Mouse (Mus musculus) MEL (cell line): ENCODE measurements around the gene Ncor1. TPM values are rescaled to one million over a fixed set of nuclear protein-coding genes. Genes with fewer than 3 reads are reported as not detected.

ENCODE experiments used
- DNase-seq: peaks from one replicate; pipeline ENCODE4 v3.0.0; 2011; ENCODE audit warnings: low read depth, low spot score
- H3K27ac ChIP-seq: 2 replicates; pipeline ENCODE4 v1.5.1; 2012; ENCODE audit warnings: low read depth, mild to moderate bottlenecking, control low read depth, low read length, moderate library complexity; ENCODE audit not compliant: control insufficient read depth
- H3K27me3 ChIP-seq, 2 experiments: fragments of 150-350 bp in 1 of 2; sonication (generic) in 1 of 2; 2 replicates each; pipeline ENCODE4 v1.6.1; 2012; ENCODE audit warnings: low read length in 2 of 2, mild to moderate bottlenecking in 2 of 2, improper control_type of control experiment in 1 of 2, moderate library complexity in 1 of 2; ENCODE audit not compliant: insufficient read depth in 2 of 2, control insufficient read depth in 1 of 2
- H3K36me3 ChIP-seq, 2 experiments: 2 replicates each; pipeline ENCODE4 v1.6.1; 2012 to 2014; ENCODE audit warnings: low read length in 2 of 2, improper control_type of control experiment in 1 of 2, inconsistent platforms in 1 of 2, mild to moderate bottlenecking in 1 of 2; ENCODE audit not compliant: insufficient read depth in 2 of 2, control insufficient read depth in 1 of 2
- H3K4me1 ChIP-seq, 2 experiments: fragments of 150-350 bp in 1 of 2; sonication (generic) in 1 of 2; 2 replicates each; pipeline ENCODE4 v1.6.1; 2012; ENCODE audit warnings: low read length in 2 of 2, improper control_type of control experiment in 1 of 2, mild to moderate bottlenecking in 1 of 2; ENCODE audit not compliant: insufficient read depth in 2 of 2, control insufficient read depth in 1 of 2
- H3K4me3 ChIP-seq, 2 experiments: fragments of 150-350 bp in 1 of 2; sonication (generic) in 1 of 2; 2 replicates each; pipeline ENCODE4 v1.5.1; 2012; ENCODE audit warnings: low read depth in 2 of 2, low read length in 2 of 2, mild to moderate bottlenecking in 2 of 2, moderate library complexity in 2 of 2, control low read depth in 1 of 2, improper control_type of control experiment in 1 of 2; ENCODE audit not compliant: control insufficient read depth in 1 of 2, insufficient read depth in 1 of 2
- H3K79me2 ChIP-seq: 2 replicates; pipeline ENCODE4 v1.6.1; 2012; ENCODE audit warnings: mild to moderate bottlenecking, low read length, moderate library complexity; ENCODE audit not compliant: control insufficient read depth, poor library complexity, insufficient read depth
- H3K9ac ChIP-seq: 2 replicates; pipeline ENCODE4 v1.6.1; 2012; ENCODE audit warnings: low read depth, mild to moderate bottlenecking, control low read depth, low read length, moderate library complexity; ENCODE audit not compliant: control insufficient read depth, poor library complexity, severe bottlenecking
- H3K9me3 ChIP-seq: fragments of 150-350 bp; sonication (generic); replicated peaks from 2 replicates; pipeline ENCODE4 v1.6.1; 2012; ENCODE audit warnings: mild to moderate bottlenecking, low read length, improper control_type of control experiment, moderate library complexity; ENCODE audit not compliant: insufficient read depth
- CHD1 ChIP-seq: IDR thresholded peaks from 2 replicates; pipeline ENCODE4 v1.6.1; 2012; ENCODE audit warnings: low read depth, mild to moderate bottlenecking, inconsistent platforms, low read length, improper control_type of control experiment
- ETS1 ChIP-seq: IDR thresholded peaks from 2 replicates; pipeline ENCODE4 v1.6.1; 2012; ENCODE audit warnings: low read depth, mild to moderate bottlenecking, inconsistent platforms, low read length, improper control_type of control experiment, moderate library complexity
- GABPA ChIP-seq: IDR thresholded peaks from 2 replicates; pipeline ENCODE4 v1.6.1; 2012; ENCODE audit warnings: low read depth, mild to moderate bottlenecking, inconsistent platforms, low read length, improper control_type of control experiment, moderate library complexity
- HCFC1 ChIP-seq: IDR thresholded peaks from 2 replicates; pipeline ENCODE4 v1.6.1; 2012; ENCODE audit warnings: low read depth, mild to moderate bottlenecking, inconsistent platforms, low read length, improper control_type of control experiment, moderate library complexity
- MEF2A ChIP-seq: IDR thresholded peaks from 2 replicates; pipeline ENCODE4 v1.6.1; 2014; ENCODE audit warnings: low read depth, mild to moderate bottlenecking, inconsistent platforms, low read length, improper control_type of control experiment; ENCODE audit not compliant: poor library complexity, insufficient replicate concordance, severe bottlenecking; ENCODE audit errors: extremely low read depth
- MXI1 ChIP-seq: IDR thresholded peaks from 2 replicates; pipeline ENCODE4 v1.6.1; 2011; ENCODE audit warnings: mild to moderate bottlenecking, low read depth, low read length, improper control_type of control experiment
- NELFE ChIP-seq: IDR thresholded peaks from 2 replicates; pipeline ENCODE4 v1.6.1; 2011; ENCODE audit warnings: low read depth, low read length, improper control_type of control experiment
- NRF1 ChIP-seq: IDR thresholded peaks from 2 replicates; pipeline ENCODE4 v1.6.1; 2014; ENCODE audit warnings: low read depth, mild to moderate bottlenecking, inconsistent platforms, low read length, improper control_type of control experiment, moderate library complexity; ENCODE audit not compliant: poor library complexity, insufficient read depth, severe bottlenecking
- POLR2A ChIP-seq, 2 experiments: IDR thresholded peaks; 2 replicates each; pipeline ENCODE4 v1.6.1; 2011 to 2012; ENCODE audit warnings: low read length in 2 of 2, mild to moderate bottlenecking in 2 of 2, control low read depth in 1 of 2, improper control_type of control experiment in 1 of 2, low read depth in 1 of 2, moderate library complexity in 1 of 2; ENCODE audit not compliant: control insufficient read depth in 1 of 2, insufficient read depth in 1 of 2, poor library complexity in 1 of 2
- POLR2AphosphoS2 ChIP-seq: IDR thresholded peaks from 2 replicates; pipeline ENCODE4 v1.6.1; 2011; ENCODE audit warnings: low read length, improper control_type of control experiment
- POLR2AphosphoS5 ChIP-seq: IDR thresholded peaks from 2 replicates; pipeline ENCODE4 v1.6.1; 2012; ENCODE audit warnings: low read depth, borderline replicate concordance, mild to moderate bottlenecking, inconsistent platforms, low read length, moderate library complexity, mixed read lengths
- SIN3A ChIP-seq: IDR thresholded peaks from 2 replicates; pipeline ENCODE4 v1.6.1; 2012; ENCODE audit warnings: low read length, improper control_type of control experiment, inconsistent platforms
- UBTF ChIP-seq: IDR thresholded peaks from 2 replicates; pipeline ENCODE4 v1.6.1; 2012; ENCODE audit warnings: low read depth, mild to moderate bottlenecking, inconsistent platforms, low read length, improper control_type of control experiment, moderate library complexity, borderline replicate concordance; ENCODE audit not compliant: insufficient read depth
- ZKSCAN1 ChIP-seq: IDR thresholded peaks from 2 replicates; pipeline ENCODE4 v1.6.1; 2012; ENCODE audit warnings: low read depth, mild to moderate bottlenecking, inconsistent platforms, low read length, improper control_type of control experiment, moderate library complexity
- ZMIZ1 ChIP-seq: IDR thresholded peaks from 2 replicates; pipeline ENCODE4 v1.6.1; 2012; ENCODE audit warnings: low read depth, mild to moderate bottlenecking, inconsistent platforms, low read length, improper control_type of control experiment, moderate library complexity
- polyA plus RNA-seq, 2 experiments: library from polyadenylated mRNA; stranded (reverse) in 1 of 2; unstranded in 1 of 2; fragments of >175 nt in 1 of 2; fragments of >200 nt in 1 of 2; gene quantifications; 2 replicates each; pipeline versions ENCODE4 v1.2.1 to v1.2.4; 2012; ENCODE audit warnings: low replicate concordance in 2 of 2, low read depth in 1 of 2; ENCODE audit not compliant: insufficient read length in 2 of 2, insufficient read depth in 1 of 2, missing spikeins in 1 of 2
- total RNA-seq: library from RNA; depleted of rRNA; stranded (reverse); fragments of 300-350 nt; gene quantifications from 2 replicates; pipeline ENCODE4 v1.2.3, GENCODE M21; 2012

The Ncor1 gene
- total and polyA plus RNA-seq, 3 experiments, result 71.8 to 250 (median 188) TPM

DNA sequence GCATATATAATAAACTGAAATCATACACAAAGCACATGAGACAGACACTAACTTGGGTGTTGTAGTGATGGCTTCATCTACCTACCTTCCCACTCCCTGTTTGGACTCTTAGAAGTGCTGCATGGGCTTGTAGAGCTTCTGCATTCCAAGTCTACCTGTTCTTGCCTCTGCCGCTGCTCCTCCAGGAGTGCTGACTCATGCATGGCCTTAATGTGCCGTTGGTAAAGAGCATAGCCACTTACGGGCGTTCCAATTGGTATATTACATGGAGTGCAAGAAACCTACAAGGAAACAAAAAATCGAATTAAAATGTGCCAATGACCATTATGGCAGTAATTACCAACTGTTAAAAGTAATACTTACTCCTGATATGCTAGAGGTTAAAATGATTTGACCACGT is 91.5 kb downstream of the Ncor1 start:
- Histone ChIP-seq H3K4me1 (no peaks in the 10 kb centered on the region), H3K79me2 (no peaks in the 10 kb centered on the region)
- TF ChIP-seq ZKSCAN1 (no peak), POLR2AphosphoS5 (no peak), MXI1 (no peak), MEF2A (no peak), CHD1 (no peak)

GRCm38 (mm10) chr11:62355216-62355615 is 103.1 kb downstream of the Ncor1 start:
- H3K4me3 ChIP-seq, result no peak overlapping the region
- peaks cover 0 to 59% of the 10 kb centered on the region in 2 experiments; a peak in 2 of 4 replicates for H3K36me3 ChIP-seq
- no peaks in the 10 kb centered on the region for H3K79me2 ChIP-seq
- H3K4me1 ChIP-seq, result no peaks in the 10 kb centered on the region
- no peak overlapping the region for H3K27ac ChIP-seq
- no peak for DNase-seq
- H3K9ac ChIP-seq, result no peak overlapping the region
- TF ChIP-seq ZKSCAN1 (no peak), POLR2AphosphoS2 (no peak), NRF1 (no peak), ZMIZ1 (no peak), ETS1 (no peak), UBTF (no peak), SIN3A (no peak), GABPA (no peak), HCFC1 (no peak)
- H3K27me3 ChIP-seq, result no peaks in the 10 kb centered on the region
- H3K9me3 ChIP-seq, result no peaks in the 10 kb centered on the region

More for the DNA sequence above, 91.5 kb downstream of the Ncor1 start:
- Histone ChIP-seq H3K27me3 (no peaks in the 10 kb centered on the region), H3K9me3 (no peaks in the 10 kb centered on the region), H3K27ac (no peak overlapping the region), H3K36me3 (peaks cover 0 to 58% of the 10 kb centered on the region in 2 experiments; a peak in 3 of 4 replicates), H3K4me3 (no peak overlapping the region), H3K9ac (no peak overlapping the region)
- DNase-seq, result no peak

- Histone ChIP-seq H3K36me3 (peaks cover 0 to 61% of the 10 kb centered on the region in 2 experiments; a peak in 2 of 4 replicates), H3K9me3 (no peaks in the 10 kb centered on the region), H3K27ac (no peak overlapping the region), H3K4me3 (no peak overlapping the region), H3K9ac (no peak overlapping the region), H3K4me1 (no peaks in the 10 kb centered on the region), H3K27me3 (no peaks in the 10 kb centered on the region), H3K79me2 (no peaks in the 10 kb centered on the region)
- DNase-seq, result no peak
- TF ChIP-seq NELFE, result no peak
- TF ChIP-seq ZKSCAN1, result no peak
- TF ChIP-seq POLR2A (IDR thresholded peaks at IDR 0.05; ENCODE audit: control insufficient read depth in 1 of 2, insufficient read depth in 1 of 2, low read depth in 1 of 2, low read length in 2 of 2, poor library complexity in 1 of 2), result no peak
Measured at GRCm38 (mm10) chr11:62351948-62352347, 106.4 kb downstream of the Ncor1 start.
